Mouse (Mus musculus) forebrain, embryonic 11.5 days (tissue): ENCODE results near the gene Hipk2. TPM values are rescaled to one million over a fixed set of nuclear protein-coding genes. Genes with fewer than 3 reads are reported as not detected.

Experiments used
- ATAC-seq: fragments of 200-750 bp; cut with Nextera tagmentation; replicated peaks from 2 replicates; pipeline ENCODE4 v1.8.0; 2017; ENCODE audit warnings: moderate TSS enrichment; ENCODE audit not compliant: low FRiP score
- DNase-seq: peaks from one replicate; pipeline ENCODE4 v3.0.0-alpha.2; 2017; ENCODE audit warnings: low spot score
- H3K27ac ChIP-seq: fragments of 300-500 bp; sonication (generic); 2 replicates; pipeline ENCODE4 v1.5.1; 2014; ENCODE audit warnings: low read depth, low read length
- H3K27me3 ChIP-seq: fragments of 300-500 bp; sonication (generic); 2 replicates; pipeline ENCODE4 v1.6.1; 2014; ENCODE audit warnings: mild to moderate bottlenecking, low read length, mixed read lengths; ENCODE audit not compliant: control insufficient read depth, insufficient read depth
- H3K36me3 ChIP-seq: fragments of 300-500 bp; sonication (generic); 2 replicates; pipeline ENCODE4 v1.6.1; 2014; ENCODE audit warnings: mild to moderate bottlenecking, low read length, moderate library complexity, mixed read lengths; ENCODE audit not compliant: control insufficient read depth, insufficient read depth
- H3K4me1 ChIP-seq: fragments of 300-500 bp; sonication (generic); replicated peaks from 2 replicates; pipeline ENCODE4 v1.6.1; 2014; ENCODE audit warnings: low read length, mixed read lengths; ENCODE audit not compliant: control insufficient read depth, insufficient read depth
- H3K4me2 ChIP-seq: fragments of 300-500 bp; sonication (generic); 2 replicates; pipeline ENCODE4 v1.6.1; 2014; ENCODE audit warnings: low read depth, mild to moderate bottlenecking, low read length, moderate library complexity, mixed read lengths; ENCODE audit not compliant: severe bottlenecking
- H3K4me3 ChIP-seq: fragments of 300-500 bp; sonication (generic); 2 replicates; pipeline ENCODE4 v1.5.1; 2014; ENCODE audit warnings: low read depth, low read length
- H3K9ac ChIP-seq: fragments of 300-500 bp; sonication (generic); 2 replicates; pipeline ENCODE4 v1.6.1; 2014; ENCODE audit warnings: low read length
- H3K9me3 ChIP-seq: fragments of 300-500 bp; sonication (generic); 2 replicates; pipeline ENCODE4 v1.6.1; 2016; ENCODE audit warnings: low read length, mixed read lengths; ENCODE audit not compliant: control insufficient read depth
- WGBS: fragments of 180-500 bp; shearing (Covaris S2); extraction: QIAGEN DNeasy Blood & Tissue Kit; methylation state at CpG from one replicate; pipeline ENCODE4 v1.1.7; 2014; 5-methylcytosine and 5-hydroxymethylcytosine counted together
- polyA plus RNA-seq: library from polyadenylated mRNA; unstranded; fragments of >200 nt; fragmentation: Nextera tagmentation; extraction: Ambion mirVana; gene quantifications from 2 replicates; pipeline ENCODE4 v1.2.1, GENCODE M21; 2014

The Hipk2 gene
- polyA plus RNA-seq, 1 experiment from 2014 or later: 31.0 TPM

DNA sequence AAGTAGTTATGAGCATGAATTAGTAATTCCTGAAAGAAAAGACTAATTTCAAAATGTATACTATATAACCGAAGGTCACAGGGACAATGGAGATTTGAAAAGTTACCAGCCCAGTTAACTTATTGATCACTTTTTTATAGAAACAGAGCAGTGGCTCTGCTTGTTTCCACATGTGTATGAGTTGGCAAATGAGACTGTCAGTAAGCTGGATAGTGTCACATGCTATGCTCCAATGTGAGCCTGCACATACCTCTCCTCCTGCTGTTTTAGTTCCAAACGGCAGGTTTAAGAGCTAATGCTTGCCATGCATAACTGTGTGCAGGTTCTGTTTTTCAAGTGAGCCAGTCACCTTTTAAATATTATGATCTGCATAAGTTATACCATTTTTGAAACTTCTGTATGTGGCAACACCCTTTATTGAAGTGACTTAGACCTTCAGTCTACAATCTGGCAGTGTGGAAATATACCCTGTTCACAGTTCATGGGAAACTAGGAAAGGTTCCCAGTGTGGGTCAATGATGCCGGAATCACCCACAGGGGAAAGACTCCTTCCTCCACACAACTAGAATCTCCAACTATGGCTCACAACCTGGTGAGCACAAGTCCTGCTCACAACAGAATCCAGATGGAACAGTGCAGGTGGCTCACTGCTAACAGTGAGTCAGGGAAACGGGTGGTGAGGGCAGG is 64.4 kb downstream of the Hipk2 start:
- 90% methylated on average over 4 of the region's 4 CpGs for WGBS
- no peaks in the 10 kb centered on the region for H3K27me3 ChIP-seq
- H3K27ac ChIP-seq: no peak overlapping the region
- no peak overlapping the region for H3K9ac ChIP-seq
- no peak overlapping the region for H3K4me3 ChIP-seq
- no peak overlapping the region for H3K4me2 ChIP-seq
- no peak for ATAC-seq
- no peak for DNase-seq
- H3K36me3 ChIP-seq: no peaks in the 10 kb centered on the region; the same call in 1 of the 2 replicates
- no peaks in the 10 kb centered on the region for H3K9me3 ChIP-seq
- H3K4me1 ChIP-seq: no peaks in the 10 kb centered on the region

GRCm38 (mm10) chr6:38810121-38810475 is 65.9 kb downstream of the Hipk2 start:
- 76% methylated on average over 2 of the region's 2 CpGs for WGBS
- ATAC-seq (no peak), DNase-seq (no peak)
- no peak overlapping the region for H3K9ac ChIP-seq
- no peaks in the 10 kb centered on the region for H3K27me3 ChIP-seq
- H3K36me3 ChIP-seq: no peaks in the 10 kb centered on the region
- H3K4me3 ChIP-seq: no peak overlapping the region
- no peak overlapping the region for H3K4me2 ChIP-seq
- H3K4me1 ChIP-seq: no peaks in the 10 kb centered on the region
- H3K27ac ChIP-seq: no peak overlapping the region
- H3K9me3 ChIP-seq: no peaks in the 10 kb centered on the region

DNA sequence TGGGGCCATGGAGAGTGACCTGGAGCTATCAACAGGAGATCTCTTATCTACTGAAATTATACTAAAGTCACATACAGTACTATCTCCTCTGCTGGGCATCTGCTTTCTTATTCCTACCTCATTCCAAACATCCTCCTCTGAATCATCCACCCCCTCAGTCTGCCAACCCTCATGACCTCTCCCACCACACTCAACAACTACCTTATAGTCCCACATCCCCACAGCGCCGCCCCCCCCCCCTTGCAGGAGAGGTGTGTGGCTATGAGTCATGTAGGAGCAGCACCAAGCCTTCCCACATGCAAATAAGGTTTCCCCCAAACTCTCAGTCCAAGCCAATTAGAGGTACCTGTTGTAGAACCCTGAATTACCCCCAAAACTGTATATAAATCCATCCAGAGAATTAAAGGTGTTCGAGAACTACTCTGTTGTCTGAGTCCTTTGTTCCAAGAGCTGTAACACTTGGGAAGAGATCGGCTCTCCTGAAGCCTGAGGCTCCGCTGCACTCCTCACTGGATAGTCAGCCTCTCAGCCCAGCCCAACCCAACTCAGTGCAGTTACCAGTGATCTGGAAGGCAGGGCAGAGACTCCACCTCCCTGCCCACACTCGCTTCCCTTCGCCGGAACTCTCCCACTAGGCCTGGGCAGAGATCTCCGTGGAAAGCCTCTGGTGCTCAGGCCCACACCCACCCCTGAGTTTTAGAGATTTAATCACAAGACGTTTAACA is 66.4 kb downstream of the Hipk2 start:
- Histone ChIP-seq H3K9ac (no peak overlapping the region), H3K4me1 (no peaks in the 10 kb centered on the region), H3K36me3 (no peaks in the 10 kb centered on the region; the same call in 1 of the 2 replicates), H3K4me2 (no peak overlapping the region), H3K27me3 (no peaks in the 10 kb centered on the region), H3K27ac (no peak overlapping the region), H3K9me3 (no peaks in the 10 kb centered on the region), H3K4me3 (no peak overlapping the region)
- no peak for DNase-seq
- ATAC-seq: no peak
- 77% methylated on average over 10 of the region's 10 CpGs for WGBS

DNA sequence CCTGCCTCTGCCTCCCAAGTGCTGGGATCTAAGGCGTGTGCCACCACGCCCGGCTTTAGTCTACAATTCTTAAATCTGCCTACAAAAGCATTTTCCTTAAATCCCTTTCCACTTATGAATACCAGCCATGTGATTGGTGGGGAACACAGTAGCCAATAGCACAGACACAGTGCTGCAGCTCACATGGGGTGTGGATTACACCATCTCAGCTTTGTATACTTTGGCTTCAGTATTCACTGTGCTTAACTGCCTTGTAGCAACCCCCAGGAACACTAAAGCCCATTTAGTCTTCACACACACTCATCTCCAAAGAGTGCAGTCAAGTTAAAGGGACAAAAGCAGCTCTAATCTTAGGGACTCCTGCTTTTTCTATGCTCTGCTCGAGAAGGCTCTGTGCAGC is 67.6 kb downstream of the Hipk2 start:
- Histone ChIP-seq H3K27ac (no peak overlapping the region), H3K9me3 (no peaks in the 10 kb centered on the region; the same call in 1 of the 2 replicates), H3K4me3 (no peak overlapping the region), H3K4me1 (no peaks in the 10 kb centered on the region), H3K27me3 (no peaks in the 10 kb centered on the region), H3K36me3 (no peaks in the 10 kb centered on the region; the same call in 1 of the 2 replicates), H3K9ac (no peak overlapping the region), H3K4me2 (no peak overlapping the region)
- DNase-seq (no peak), ATAC-seq (no peak)
- WGBS: 82% methylated on average over 4 of the region's 4 CpGs

- Histone ChIP-seq H3K27me3 (no peaks in the 10 kb centered on the region), H3K9me3 (no peaks in the 10 kb centered on the region; the same call in 1 of the 2 replicates), H3K36me3 (no peaks in the 10 kb centered on the region; the same call in 1 of the 2 replicates), H3K27ac (no peak overlapping the region), H3K4me2 (no peak overlapping the region), H3K9ac (no peak overlapping the region), H3K4me1 (no peaks in the 10 kb centered on the region), H3K4me3 (no peak overlapping the region)
- ATAC-seq: no peak
- 86% methylated on average over 4 of the region's 4 CpGs for WGBS
- no peak for DNase-seq
These were observed 69.0 kb downstream of the Hipk2 start for GRCm38 (mm10) chr6:38806963-38807445.

DNA sequence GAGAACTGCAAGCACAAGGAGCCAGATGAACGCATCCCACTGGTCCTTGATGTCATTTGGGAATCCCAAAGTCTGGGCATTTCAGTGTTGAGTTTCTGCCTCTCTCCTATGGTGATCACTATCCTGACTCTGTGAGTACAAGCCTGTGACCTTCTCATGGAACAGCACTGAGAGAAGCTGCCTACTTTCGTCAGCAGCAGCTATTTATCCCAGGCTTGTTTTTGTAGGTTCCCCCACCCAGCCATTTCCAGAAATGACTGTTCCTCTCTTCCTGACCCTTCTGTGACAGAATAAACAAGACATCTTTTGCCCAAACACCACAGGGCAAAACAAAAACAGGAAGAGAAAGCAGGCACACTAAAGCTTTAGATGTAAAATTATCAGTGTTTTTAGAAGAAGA is 70.4 kb downstream of the Hipk2 start:
- Histone ChIP-seq H3K9me3 (no peaks in the 10 kb centered on the region; the same call in 1 of the 2 replicates), H3K4me3 (no peak overlapping the region), H3K4me1 (no peaks in the 10 kb centered on the region), H3K4me2 (no peak overlapping the region), H3K27me3 (no peaks in the 10 kb centered on the region), H3K9ac (no peak overlapping the region), H3K36me3 (no peaks in the 10 kb centered on the region; the same call in 1 of the 2 replicates), H3K27ac (no peak overlapping the region)
- 93% methylated on average over 2 of the region's 2 CpGs for WGBS
- ATAC-seq (no peak), DNase-seq (no peak)

DNA sequence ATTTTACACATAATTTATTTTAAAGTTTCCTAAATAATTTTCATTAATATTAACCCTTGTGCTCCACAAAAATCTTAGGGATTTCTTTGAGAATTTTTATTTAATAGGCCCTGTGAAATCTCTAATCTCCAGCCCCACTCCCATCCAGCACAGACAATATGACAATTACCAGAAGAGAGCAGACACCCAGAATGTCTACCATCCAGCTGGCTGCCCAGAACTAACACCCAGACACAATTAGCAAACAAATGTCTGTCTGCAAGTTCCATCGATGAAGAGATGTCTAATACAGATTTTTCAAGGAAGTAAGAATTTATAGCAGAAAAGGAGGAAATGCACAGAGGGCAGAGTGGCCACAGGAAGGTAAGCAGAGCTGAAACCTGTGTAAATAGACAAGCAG is 74.7 kb downstream of the Hipk2 start:
- no peak for DNase-seq
- Histone ChIP-seq H3K27me3 (no peaks in the 10 kb centered on the region), H3K9ac (no peak overlapping the region), H3K4me1 (no peaks in the 10 kb centered on the region), H3K4me3 (no peak overlapping the region), H3K4me2 (no peak overlapping the region), H3K27ac (no peak overlapping the region), H3K9me3 (no peaks in the 10 kb centered on the region; the same call in 1 of the 2 replicates), H3K36me3 (no peaks in the 10 kb centered on the region; the same call in 1 of the 2 replicates)
- ATAC-seq: no peak
- 90% methylated on average over 1 of the region's 1 CpGs for WGBS

DNA sequence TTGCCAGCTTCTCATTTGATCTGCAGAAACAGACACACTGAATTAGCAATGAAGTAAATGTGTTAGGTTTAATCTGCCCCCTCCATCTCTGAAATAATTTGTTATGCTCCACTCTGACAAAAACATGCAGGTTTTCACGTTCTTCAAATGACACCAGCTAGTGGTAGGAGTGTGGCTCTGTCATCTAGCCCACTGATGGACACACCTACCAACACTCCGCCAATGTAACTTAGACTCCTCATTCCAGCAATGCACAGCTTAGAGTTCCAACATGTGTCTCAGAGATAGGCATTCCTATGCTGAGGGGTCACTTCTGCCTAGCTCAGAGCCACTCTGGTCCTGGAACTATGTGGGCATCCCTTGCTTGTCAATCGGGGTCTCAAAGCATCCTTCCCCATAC is 78.4 kb downstream of the Hipk2 start:
- Histone ChIP-seq H3K4me1 (no peaks in the 10 kb centered on the region), H3K27me3 (no peaks in the 10 kb centered on the region), H3K4me3 (no peak overlapping the region), H3K27ac (no peak overlapping the region), H3K36me3 (no peaks in the 10 kb centered on the region), H3K4me2 (no peak overlapping the region), H3K9me3 (no peaks in the 10 kb centered on the region), H3K9ac (no peak overlapping the region)
- no peak for DNase-seq
- WGBS: 90% methylated on average over 3 of the region's 3 CpGs
- ATAC-seq: no peak
